Mouse (Mus musculus) left cerebral cortex, postnatal 10 days (tissue): ENCODE measurements around the gene Gjc3. TPM values are rescaled to one million over a fixed set of nuclear protein-coding genes. Genes with fewer than 3 reads are reported as not detected.

Experiments used
- DNase-seq, 2 experiments: peaks; one replicate each; pipeline ENCODE4 v3.0.0; 2021 to 2022; ENCODE audit warnings: low spot score in 2 of 2, mixed read lengths in 1 of 2; ENCODE audit errors: extremely low spot score in 1 of 2
- intact Hi-C: fragments of 180-260 bp; cut with DNase I; formaldehyde crosslinking; loops from one replicate; pipeline ENCODE4 v1.15.1; 2025
- total RNA-seq, 2 experiments: library from RNA; stranded (reverse); gene quantifications; 2 replicates each; pipeline ENCODE4 v1.2.3; 2021

Gjc3 gene
- total RNA-seq, 2 experiments from 2014 or later, result 4.5 to 6.5 TPM

DNA sequence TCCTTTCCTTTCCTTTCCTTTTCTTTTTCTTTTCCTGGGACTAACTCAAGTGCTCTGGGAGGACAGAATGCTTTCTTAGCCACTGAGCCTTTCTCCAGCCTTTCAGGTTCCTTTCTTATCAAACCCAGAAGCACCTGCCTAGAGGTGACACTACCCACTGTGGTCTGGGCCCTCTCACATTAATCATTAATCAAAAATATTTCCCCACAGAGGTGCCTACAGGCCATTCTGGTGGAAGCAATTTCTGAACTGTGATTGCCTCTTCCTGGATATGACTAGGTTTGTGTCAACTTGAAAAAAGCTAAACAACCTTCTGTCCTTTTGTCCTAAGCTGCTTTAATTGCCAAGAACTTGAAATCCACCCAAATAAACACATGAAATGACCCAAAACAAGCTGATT, 40.7 kb downstream of the Gjc3 start:
- no peak for DNase-seq
- intact Hi-C loops, result no loop called here

DNA sequence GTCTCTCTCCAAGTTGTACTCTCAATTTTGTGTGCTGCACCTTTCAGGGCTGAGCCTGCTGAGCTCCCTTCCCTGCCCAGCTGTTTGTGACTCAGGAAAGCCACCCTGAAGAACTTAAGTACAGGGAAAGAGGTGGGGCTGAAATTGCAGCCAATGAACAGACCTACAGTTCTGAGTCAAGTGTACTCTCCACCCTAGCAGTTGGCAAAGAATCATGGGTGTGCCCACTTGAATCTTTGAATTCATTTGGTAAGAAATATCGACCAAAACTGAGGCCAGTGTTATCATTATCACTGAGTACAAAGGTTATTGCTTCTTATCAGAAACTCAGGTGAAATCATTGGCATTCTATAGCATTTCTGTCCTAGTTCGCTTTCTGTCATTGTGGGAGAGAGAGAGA, 41.4 kb downstream of the Gjc3 start, which contains the start of gene Cyp3a13:
Gene Cyp3a13 (minus strand): TSS at position 88 of the 400 bp plus-strand sequence.
- no peak for DNase-seq
- intact Hi-C loops, result no loop called here

DNA sequence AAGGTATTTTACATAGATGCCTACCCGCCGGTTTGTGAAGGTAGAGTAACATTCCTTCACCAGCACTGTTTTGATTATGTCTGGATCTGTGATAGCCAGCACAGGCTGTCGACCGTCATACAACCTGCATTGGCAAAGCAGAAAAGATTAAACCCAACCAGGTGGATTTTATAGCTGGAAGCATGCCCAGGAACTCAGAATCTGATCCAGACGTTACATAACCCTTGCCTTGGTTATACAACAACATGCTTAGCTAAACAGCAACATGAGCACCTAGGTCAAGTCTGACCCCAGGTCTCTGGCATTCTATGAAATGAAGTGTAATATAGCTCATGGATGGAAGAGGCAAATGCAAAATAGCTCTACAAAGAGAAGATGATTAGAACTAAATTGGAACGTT, 47.3 kb downstream of the Gjc3 start:
- intact Hi-C loops, result no loop called here
- no peak for DNase-seq

DNA sequence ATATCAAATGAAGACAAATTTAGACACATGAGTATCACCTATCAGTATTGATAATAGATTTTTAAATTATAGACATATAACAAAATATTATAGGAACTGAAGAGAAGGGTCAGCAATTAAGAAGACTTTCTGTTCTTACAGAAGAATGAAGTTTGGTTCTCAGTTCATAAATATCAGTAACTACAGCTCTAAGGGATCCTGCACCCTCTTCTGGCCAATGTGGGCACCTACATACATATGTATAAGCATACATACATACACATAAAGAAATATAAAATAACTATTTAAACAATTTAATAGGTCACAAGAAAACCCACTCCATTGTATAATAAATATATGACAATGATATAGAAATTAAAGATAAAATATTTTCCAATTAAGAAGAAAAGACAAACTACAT, 48.4 kb downstream of the Gjc3 start:
- intact Hi-C loops, result no loop called here
- no peak for DNase-seq

DNA sequence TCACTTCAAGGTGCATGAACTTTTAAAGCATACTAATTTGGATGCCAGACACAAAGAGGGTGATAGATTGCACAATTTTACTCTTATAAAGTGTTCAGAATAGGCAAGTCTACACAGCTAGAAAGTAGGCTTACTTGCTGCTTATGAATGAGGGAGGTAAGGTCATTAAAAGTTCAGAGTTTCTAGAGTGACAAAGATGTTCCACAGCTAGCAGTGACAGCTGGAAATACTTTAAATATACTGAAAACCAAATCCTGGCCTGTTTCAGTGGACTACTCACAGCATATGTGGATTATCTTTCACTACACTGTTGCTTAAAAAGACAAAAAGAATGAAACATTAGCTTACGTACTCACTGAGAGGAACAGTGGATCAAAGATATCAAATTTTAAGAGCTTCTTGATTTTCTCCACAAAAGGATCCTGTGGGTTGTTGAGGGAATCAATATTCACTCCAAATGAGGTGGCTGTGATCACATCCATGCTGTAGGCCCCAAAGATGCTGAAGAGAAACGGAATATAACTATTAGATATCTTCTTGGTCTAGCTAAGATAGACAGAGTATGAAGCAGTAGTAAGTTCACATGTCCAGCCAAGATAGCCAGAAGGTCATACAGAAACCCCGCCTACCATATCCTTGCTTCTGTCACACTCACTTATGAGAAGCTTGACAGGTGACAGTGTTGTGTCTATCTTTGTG, 53.2 kb downstream of the Gjc3 start:
- DNase-seq, result no peak
- intact Hi-C loops, result no loop called here

Other genes starting within 250 kb of the Gjc3 start
- gene Nyap1, start 221.5 kb downstream of the Gjc3 start, total RNA-seq, result 100 to 1,000 TPM; 116 to 119 TPM
- 100 to 1,000 TPM; 112 to 120 TPM for gene Tsc22d4, start 217.4 kb downstream of the Gjc3 start, total RNA-seq
- gene Ppp1r35, start 184.2 kb downstream of the Gjc3 start, total RNA-seq, result 10 to 100 TPM; 28.0 to 28.7 TPM
- gene Mepce, start 175.4 kb downstream of the Gjc3 start, total RNA-seq, result 10 to 100 TPM; 30.1 to 35.3 TPM
- gene Zcwpw1, start 175.3 kb downstream of the Gjc3 start, total RNA-seq, result 1 to 10 TPM; 5.7 to 6.0 TPM
- gene Pilra, start 126.8 kb downstream of the Gjc3 start, total RNA-seq, result 1 to 10 TPM in 1 of 2 experiments, under 1 TPM in 1; 0.71 to 1.2 TPM
- gene Pilrb1, start 105.0 kb downstream of the Gjc3 start, total RNA-seq, result not detected
- not detected for gene Pilrb2, start 91.3 kb downstream of the Gjc3 start, total RNA-seq
- not detected for gene Cyp3a13, start 41.5 kb downstream of the Gjc3 start, total RNA-seq
- not detected for gene Azgp1, start 18.4 kb upstream of the Gjc3 start, total RNA-seq
- gene Smok3a, start 58.2 kb upstream of the Gjc3 start, total RNA-seq, result not detected
- gene Smok3b, start 58.3 kb upstream of the Gjc3 start, total RNA-seq, result not detected
- gene Smok3c, start 90.1 kb upstream of the Gjc3 start, total RNA-seq, result not detected
- gene Zkscan1, start 122.0 kb upstream of the Gjc3 start, total RNA-seq, result 10 to 100 TPM; 39.2 to 39.4 TPM
- gene Zscan21, start 153.8 kb upstream of the Gjc3 start, total RNA-seq, result 10 to 100 TPM; 21.8 to 26.1 TPM
- gene Zfp113, start 192.6 kb upstream of the Gjc3 start, total RNA-seq, result 10 to 100 TPM; 10.5 to 10.6 TPM
- 100 to 1,000 TPM; 145 to 149 TPM for gene Cops6, start 198.0 kb upstream of the Gjc3 start, total RNA-seq
- 10 to 100 TPM; 26.2 to 28.1 TPM for gene Ap4m1, start 208.9 kb upstream of the Gjc3 start, total RNA-seq
- gene Mcm7, start 209.3 kb upstream of the Gjc3 start, total RNA-seq, result 10 to 100 TPM; 15.6 to 16.0 TPM
- 10 to 100 TPM; 28.8 to 31.3 TPM for gene Taf6, start 224.4 kb upstream of the Gjc3 start, total RNA-seq
- gene Cnpy4, start 224.4 kb upstream of the Gjc3 start, total RNA-seq, result 10 to 100 TPM; 13.9 to 15.1 TPM
- 10 to 100 TPM; 10.3 to 11.1 TPM for gene Mblac1, start 231.2 kb upstream of the Gjc3 start, total RNA-seq